Mouse (Mus musculus) right cerebral cortex, postnatal 4 days (tissue): Measurements from ENCODE around the gene Klhl3.
"Not testable (repeated sequence)": the region's sequence is repeated elsewhere in the genome, so short reads cannot be mapped to it uniquely, and the experiment has no call there.

ENCODE experiments used
- DNase-seq: peaks from one replicate; pipeline ENCODE4 v3.0.0-alpha.2; 2022

The Klhl3 gene

GRCm38 (mm10) chr13:58113061-58113900 lies at the start of gene Klhl3:
Gene Klhl3, minus strand, starts transcription at chr13:58113592.
- peak; percentile 84 for DNase-seq

- DNase-seq = no peak
These were observed 47.4 kb upstream of the Klhl3 start for GRCm38 (mm10) chr13:58160761-58161160.

GRCm38 (mm10) chr13:58158099-58158912 lies 44.9 kb upstream of the Klhl3 start:
- peak; percentile 94 for DNase-seq

- peak; percentile 76 for DNase-seq
These were observed 44.2 kb upstream of the Klhl3 start, which contains the start of gene Idnk for GRCm38 (mm10) chr13:58157447-58158098. Gene Idnk, plus strand, starts transcription at chr13:58157649.

- no peak for DNase-seq
These were observed 43.6 kb upstream of the Klhl3 start for GRCm38 (mm10) chr13:58157036-58157435.

- no peak for DNase-seq
These were observed 42.6 kb upstream of the Klhl3 start for GRCm38 (mm10) chr13:58156031-58156430.

GRCm38 (mm10) chr13:58150442-58150841 lies 37.0 kb upstream of the Klhl3 start:
- no peak for DNase-seq

- DNase-seq = no peak
These were observed 36.2 kb upstream of the Klhl3 start for GRCm38 (mm10) chr13:58149629-58150028.

GRCm38 (mm10) chr13:58149033-58149558 lies 35.7 kb upstream of the Klhl3 start:
- DNase-seq = no peak

- DNase-seq = peak; percentile 28
These were observed 35.0 kb upstream of the Klhl3 start for GRCm38 (mm10) chr13:58148256-58148831.

- DNase-seq = no peak
These were observed 34.4 kb upstream of the Klhl3 start for GRCm38 (mm10) chr13:58147760-58148159.

GRCm38 (mm10) chr13:58146603-58147002 lies 33.2 kb upstream of the Klhl3 start:
- DNase-seq = not testable (repeated sequence)

GRCm38 (mm10) chr13:58131692-58132091 lies 18.3 kb upstream of the Klhl3 start:
- DNase-seq = no peak

GRCm38 (mm10) chr13:58129687-58130246 lies 16.4 kb upstream of the Klhl3 start:
- DNase-seq = no peak

- DNase-seq = peak; percentile 95
These were observed 15.6 kb upstream of the Klhl3 start for GRCm38 (mm10) chr13:58128768-58129671.

- peak; percentile 98 for DNase-seq
These were observed 15.0 kb upstream of the Klhl3 start, which contains the start of gene Hnrnpa0 for GRCm38 (mm10) chr13:58128396-58128767. Gene Hnrnpa0, minus strand, starts transcription at chr13:58128556.

GRCm38 (mm10) chr13:58127766-58128361 lies 14.5 kb upstream of the Klhl3 start:
- DNase-seq = peak; percentile 65

GRCm38 (mm10) chr13:58126862-58127765 lies 13.7 kb upstream of the Klhl3 start:
- peak; percentile 38 for DNase-seq

- DNase-seq = no peak
These were observed 12.7 kb upstream of the Klhl3 start for GRCm38 (mm10) chr13:58126126-58126525.

- no peak for DNase-seq
These were observed 11.6 kb upstream of the Klhl3 start for GRCm38 (mm10) chr13:58124989-58125388.
